Mouse (Mus musculus): Measurements from ENCODE around the gene Hspa2.
"Not testable (repeated sequence)": the region's sequence is repeated elsewhere in the genome, so short reads cannot be mapped to it uniquely, and the experiment has no call there.

The Hspa2 gene

DNA sequence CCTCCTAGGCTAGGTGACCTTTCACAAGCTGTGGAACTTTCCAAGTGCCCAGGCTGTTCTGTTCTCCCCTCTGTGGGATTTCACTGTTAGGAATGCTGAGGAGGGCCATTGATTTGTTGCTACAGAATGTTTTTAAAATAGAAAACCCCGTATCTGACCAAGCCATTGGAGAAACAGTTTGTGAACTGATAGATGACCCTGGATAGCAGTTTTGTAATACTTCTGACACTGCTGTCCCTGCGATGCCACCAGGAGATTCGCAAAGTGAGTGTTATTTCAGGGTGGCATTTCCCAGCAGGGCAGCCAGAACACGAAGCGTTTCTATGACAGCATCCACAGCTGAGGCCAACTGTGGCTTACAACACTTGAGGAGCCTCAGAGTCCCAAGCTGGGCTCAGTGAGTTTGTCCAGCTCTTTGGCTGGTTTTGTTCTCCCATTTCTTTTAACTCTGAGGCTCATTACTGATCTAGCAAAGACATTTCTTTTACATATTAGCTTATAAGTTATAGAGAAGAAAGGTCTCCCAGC, 27.0 kb downstream of the Hspa2 start:
- no peak for DNase-seq (ENCODE audit: low read depth in 1 of 2, low spot score in 2 of 2)

- DNase-seq (ENCODE audit: low read depth in 1 of 2, low spot score in 2 of 2) = no peak
Observed at GRCm38 (mm10) chr12:76431431-76431830, 27.5 kb downstream of the Hspa2 start.

- no peak for DNase-seq (ENCODE audit: low read depth in 1 of 2, low spot score in 2 of 2)
Observed at GRCm38 (mm10) chr12:76434111-76434510, 30.1 kb downstream of the Hspa2 start.

GRCm38 (mm10) chr12:76435084-76435483, 31.1 kb downstream of the Hspa2 start:
- DNase-seq (ENCODE audit: low read depth in 1 of 2, low spot score in 2 of 2) = no peak

- DNase-seq (ENCODE audit: low read depth in 1 of 2, low spot score in 2 of 2) = no peak
Observed at GRCm38 (mm10) chr12:76435549-76435948, 31.6 kb downstream of the Hspa2 start.

DNA sequence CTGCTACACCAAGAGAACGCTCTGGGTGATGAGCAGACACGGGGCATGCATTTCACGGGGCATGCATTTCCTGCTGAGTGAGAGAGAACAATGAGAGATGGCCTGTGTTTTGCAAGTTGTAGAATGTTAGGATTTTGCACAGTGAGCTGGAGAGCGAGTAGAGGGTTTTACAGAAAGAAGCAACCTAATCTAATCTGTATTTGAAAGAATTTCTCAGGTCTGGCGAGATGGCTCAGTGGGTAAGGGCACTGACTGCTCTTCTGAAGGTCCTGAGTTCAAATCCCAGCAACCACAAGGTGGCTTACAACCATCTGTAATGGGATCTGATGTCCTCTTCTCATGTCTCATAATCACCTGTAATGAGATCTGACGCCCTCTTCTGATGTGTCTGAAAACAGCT, 39.5 kb downstream of the Hspa2 start:
- DNase-seq (ENCODE audit: low read depth in 1 of 2, low spot score in 2 of 2) = not testable (repeated sequence)

DNA sequence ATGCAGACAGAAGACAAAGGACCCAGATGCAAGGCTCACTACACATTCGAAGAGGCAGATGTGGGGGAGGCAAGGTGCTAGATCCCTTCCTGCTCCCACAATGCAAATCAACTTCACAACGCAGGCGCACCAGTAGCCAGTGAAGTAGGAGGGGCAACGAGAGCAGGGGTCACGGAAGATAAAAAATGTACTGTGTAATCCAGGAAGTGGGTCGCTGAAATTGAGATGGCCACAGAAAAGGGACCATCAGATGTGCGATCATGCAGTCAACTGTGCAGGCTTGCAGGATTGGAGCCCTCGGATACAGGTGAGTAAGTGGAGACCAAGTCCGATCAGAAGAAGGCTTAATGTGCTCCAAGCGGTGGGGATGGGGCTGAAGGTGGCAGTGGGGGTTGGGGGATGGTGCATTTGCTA, 40.4 kb downstream of the Hspa2 start:
- no peak for DNase-seq (ENCODE audit: low read depth in 1 of 2, low spot score in 2 of 2)

GRCm38 (mm10) chr12:76444862-76445261, 40.9 kb downstream of the Hspa2 start:
- DNase-seq (ENCODE audit: low read depth in 1 of 2, low spot score in 2 of 2) = no peak

DNA sequence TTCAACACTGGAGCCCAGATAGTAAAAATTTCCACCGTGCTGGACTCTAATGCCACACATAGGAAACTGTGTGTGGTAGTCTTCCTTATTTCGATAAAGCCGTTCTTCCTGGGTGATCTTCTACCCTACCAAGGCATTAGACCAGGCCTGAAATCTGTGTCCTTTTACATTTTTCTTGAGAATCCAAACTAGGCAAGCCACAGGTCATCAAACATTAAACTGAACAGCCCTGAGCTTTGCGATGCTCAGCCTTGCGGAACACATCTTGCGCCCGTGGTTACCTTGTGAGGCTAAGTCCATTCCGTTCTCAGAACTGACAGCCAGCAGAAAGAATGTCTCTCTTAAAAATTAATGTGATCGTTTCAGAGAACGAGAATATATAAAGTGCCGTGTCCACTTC, 42.2 kb downstream of the Hspa2 start:
- DNase-seq (ENCODE audit: low read depth in 1 of 2, low spot score in 2 of 2) = no peak

DNA sequence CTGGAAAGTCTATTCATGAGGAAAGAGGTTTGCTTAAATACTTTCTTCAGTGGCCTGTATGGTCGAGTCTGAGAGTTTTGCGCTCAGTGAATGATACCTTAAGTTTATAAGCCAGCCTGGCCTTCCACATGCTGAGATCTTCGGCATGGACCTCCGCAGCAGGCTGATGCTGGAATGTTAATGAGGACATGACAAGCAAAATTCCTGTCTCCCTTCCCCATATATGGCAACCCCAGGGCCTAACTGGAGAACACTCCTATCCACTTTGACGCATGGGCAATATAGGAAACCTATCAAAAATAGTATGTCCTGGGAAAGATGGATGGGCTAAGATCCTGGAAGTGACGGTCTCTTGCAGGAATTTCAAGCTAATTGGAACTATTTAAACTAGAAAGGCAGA, 44.2 kb downstream of the Hspa2 start:
- no peak for DNase-seq (ENCODE audit: low read depth in 1 of 2, low spot score in 2 of 2)

- DNase-seq (ENCODE audit: low read depth in 1 of 2, low spot score in 2 of 2) = no peak
Observed at GRCm38 (mm10) chr12:76452203-76452602, 48.2 kb downstream of the Hspa2 start.

Data from monocyte, adult 2 months (primary cell).